Mouse (Mus musculus) lung, embryonic 14.5 days (tissue): ENCODE measurements around the gene Gpatch2. TPM values are rescaled to one million over a fixed set of nuclear protein-coding genes. Genes with fewer than 3 reads are reported as not detected.

ENCODE experiments used
- ATAC-seq: fragments of 200-750 bp; cut with Nextera tagmentation; 2 replicates; pipeline ENCODE4 v1.8.0; 2017; ENCODE audit warnings: mild to moderate bottlenecking, moderate TSS enrichment, moderate library complexity; ENCODE audit not compliant: insufficient read depth
- DNase-seq: peaks from one replicate; pipeline ENCODE4 v3.0.0-alpha.2; 2015
- H3K27ac ChIP-seq: fragments of 300-500 bp; sonication (generic); 2 replicates; pipeline ENCODE4 v1.5.1; 2014; ENCODE audit warnings: low read depth, mild to moderate bottlenecking, moderate library complexity
- H3K27me3 ChIP-seq: fragments of 300-500 bp; sonication (generic); 2 replicates; pipeline ENCODE4 v1.6.1; 2014; ENCODE audit warnings: low read length, control low read depth; ENCODE audit not compliant: insufficient read depth
- H3K36me3 ChIP-seq: fragments of 300-500 bp; sonication (generic); 2 replicates; pipeline ENCODE4 v1.6.1; 2014; ENCODE audit warnings: control low read depth; ENCODE audit not compliant: insufficient read depth
- H3K4me1 ChIP-seq: fragments of 300-500 bp; sonication (generic); 2 replicates; pipeline ENCODE4 v1.6.1; 2014; ENCODE audit warnings: antibody characterized with exemption, control low read depth; ENCODE audit not compliant: insufficient read depth
- H3K4me2 ChIP-seq: fragments of 300-500 bp; sonication (generic); 2 replicates; pipeline ENCODE4 v1.6.1; 2014; ENCODE audit warnings: mild to moderate bottlenecking
- H3K4me3 ChIP-seq: fragments of 300-500 bp; sonication (generic); 2 replicates; pipeline ENCODE4 v1.5.1; 2014; ENCODE audit warnings: low read depth, low read length
- H3K9ac ChIP-seq: fragments of 300-500 bp; sonication (generic); 2 replicates; pipeline ENCODE4 v1.6.1; 2014
- H3K9me3 ChIP-seq: fragments of 300-500 bp; sonication (generic); 2 replicates; pipeline ENCODE4 v1.6.1; 2016; ENCODE audit warnings: low read depth, low read length, control low read depth
- CTCF ChIP-seq: IDR thresholded peaks from 2 replicates; pipeline ENCODE4 v1.5.1; 2016; ENCODE audit warnings: antibody characterized with exemption, low read depth
- WGBS: fragments of 180-500 bp; shearing (Covaris S2); extraction: QIAGEN DNeasy Blood & Tissue Kit; methylation state at CpG from one replicate; pipeline ENCODE4 v1.1.7; 2014; 5-methylcytosine and 5-hydroxymethylcytosine counted together
- polyA plus RNA-seq: library from polyadenylated mRNA; unstranded; fragments of >200 nt; fragmentation: Nextera tagmentation; extraction: Ambion mirVana; gene quantifications from 2 replicates; pipeline ENCODE4 v1.2.1, GENCODE M21; 2014

The Gpatch2 gene
- polyA plus RNA-seq, 1 experiment from 2014 or later, result 20.2 TPM

DNA sequence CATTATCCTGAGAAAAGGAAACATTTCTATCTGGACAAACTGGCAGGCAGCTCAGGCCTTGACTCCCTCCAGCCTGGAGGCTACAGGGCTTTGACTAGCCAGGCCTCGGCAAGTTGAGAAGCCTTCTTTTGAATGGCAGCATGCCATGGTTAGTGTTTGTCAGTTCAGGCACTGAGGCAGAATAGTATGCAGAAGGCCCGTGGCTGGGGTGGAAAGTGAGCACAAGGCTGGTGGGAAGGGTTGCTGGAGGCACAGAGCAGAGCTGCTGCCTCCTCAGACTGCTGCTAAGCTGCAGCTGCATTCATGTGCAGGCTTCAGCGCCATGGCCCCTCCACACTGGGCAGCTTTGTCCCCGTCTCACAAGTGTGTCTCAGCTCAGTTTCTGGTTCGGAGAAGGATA lies 85.3 kb downstream of the Gpatch2 start:
- Histone ChIP-seq H3K27ac (no peak overlapping the region), H3K4me2 (no peak overlapping the region), H3K9ac (no peak overlapping the region), H3K4me1 (peaks cover 4% of the 10 kb centered on the region; the same call in 1 of the 2 replicates), H3K9me3 (no peaks in the 10 kb centered on the region), H3K36me3 (no peaks in the 10 kb centered on the region), H3K27me3 (no peaks in the 10 kb centered on the region), H3K4me3 (no peak overlapping the region)
- no peak for TF ChIP-seq CTCF
- peak; percentile 14 for DNase-seq
- WGBS, result 43% methylated on average over 5 of the region's 5 CpGs
- no peak for ATAC-seq

DNA sequence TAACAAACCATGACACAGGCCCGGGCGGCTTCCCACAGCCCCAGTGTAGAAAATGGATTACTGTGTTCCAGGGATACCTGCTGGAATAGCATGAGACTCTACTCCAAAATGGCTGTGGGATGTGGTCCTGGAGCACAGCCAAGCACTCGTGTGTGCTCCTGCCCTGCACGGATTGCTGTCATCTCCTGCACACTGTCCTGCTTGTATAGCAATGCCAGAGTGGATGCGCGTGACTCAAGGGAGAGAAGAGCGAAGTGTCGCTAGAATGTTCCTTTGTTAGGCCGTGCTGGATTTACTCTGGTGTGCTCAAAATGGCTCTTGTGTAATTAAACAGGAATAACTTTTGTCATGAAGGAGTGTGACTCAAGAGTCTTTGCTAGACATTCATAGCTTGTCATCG lies 87.9 kb downstream of the Gpatch2 start:
- Histone ChIP-seq H3K4me3 (no peak overlapping the region), H3K9me3 (no peaks in the 10 kb centered on the region), H3K9ac (no peak overlapping the region), H3K4me1 (peaks cover 4% of the 10 kb centered on the region; the same call in 1 of the 2 replicates), H3K27ac (no peak overlapping the region), H3K27me3 (no peaks in the 10 kb centered on the region), H3K36me3 (no peaks in the 10 kb centered on the region), H3K4me2 (no peak overlapping the region)
- 75% methylated on average over 10 of the region's 10 CpGs for WGBS
- DNase-seq (peak; percentile 23), ATAC-seq (no peak; the same call in 1 of the 2 replicates)
- TF ChIP-seq CTCF, result no peak

DNA sequence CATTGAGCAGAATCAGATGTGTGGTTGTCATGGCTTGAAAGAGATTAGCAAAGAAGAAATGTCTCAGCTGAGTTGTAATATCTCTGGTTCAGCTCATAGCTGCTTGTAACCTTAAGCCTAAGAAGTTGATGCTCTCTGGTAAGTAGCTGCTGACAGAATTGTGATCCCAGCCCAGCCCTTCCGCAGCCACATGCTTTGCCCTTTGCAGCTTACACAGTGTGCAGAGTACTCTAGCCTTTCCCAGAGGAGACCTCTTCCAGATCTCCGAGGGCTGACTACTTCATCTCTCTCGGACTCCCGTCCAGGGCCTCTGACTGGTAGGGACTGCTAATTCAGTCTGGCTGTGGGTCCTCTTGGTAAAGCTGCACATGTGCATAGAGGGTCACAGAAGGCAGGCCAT lies 92.0 kb downstream of the Gpatch2 start:
- WGBS, result 83% methylated on average over 4 of the region's 4 CpGs
- no peaks in the 10 kb centered on the region for H3K36me3 ChIP-seq
- H3K27me3 ChIP-seq, result no peaks in the 10 kb centered on the region
- no peaks in the 10 kb centered on the region for H3K4me1 ChIP-seq
- ATAC-seq (no peak), DNase-seq (no peak)
- no peak overlapping the region for H3K27ac ChIP-seq
- no peak for TF ChIP-seq CTCF
- no peak overlapping the region for H3K4me3 ChIP-seq
- H3K9me3 ChIP-seq, result no peaks in the 10 kb centered on the region
- no peak overlapping the region for H3K4me2 ChIP-seq
- H3K9ac ChIP-seq, result no peak overlapping the region

DNA sequence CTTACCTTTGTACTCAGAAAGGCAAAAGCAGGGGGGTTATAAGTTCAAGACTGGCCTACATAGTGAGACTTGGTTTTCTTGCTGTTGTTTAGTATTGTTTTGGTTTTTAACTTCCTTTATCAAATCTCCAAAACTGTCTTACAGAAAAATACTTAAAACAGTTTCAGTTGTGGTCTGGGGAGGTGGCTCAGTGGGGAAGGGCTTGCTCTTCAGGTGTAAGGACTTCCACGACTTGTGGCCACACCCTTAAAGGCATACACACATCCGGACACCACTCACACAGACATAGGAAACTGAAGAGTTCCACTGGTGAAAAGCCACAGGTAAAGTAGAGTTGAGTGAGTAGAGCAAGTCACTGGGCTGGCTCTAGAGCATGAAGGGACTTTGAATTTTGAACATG lies 93.2 kb downstream of the Gpatch2 start:
- no peak overlapping the region for H3K27ac ChIP-seq
- H3K9ac ChIP-seq, result no peak overlapping the region
- H3K27me3 ChIP-seq, result no peaks in the 10 kb centered on the region
- no peaks in the 10 kb centered on the region for H3K4me1 ChIP-seq
- ATAC-seq, result no peak
- no peak for TF ChIP-seq CTCF
- no peaks in the 10 kb centered on the region for H3K9me3 ChIP-seq
- H3K4me2 ChIP-seq, result no peak overlapping the region
- DNase-seq, result no peak
- H3K4me3 ChIP-seq, result no peak overlapping the region
- H3K36me3 ChIP-seq, result no peaks in the 10 kb centered on the region
- 70% methylated on average over 2 of the region's 2 CpGs for WGBS

DNA sequence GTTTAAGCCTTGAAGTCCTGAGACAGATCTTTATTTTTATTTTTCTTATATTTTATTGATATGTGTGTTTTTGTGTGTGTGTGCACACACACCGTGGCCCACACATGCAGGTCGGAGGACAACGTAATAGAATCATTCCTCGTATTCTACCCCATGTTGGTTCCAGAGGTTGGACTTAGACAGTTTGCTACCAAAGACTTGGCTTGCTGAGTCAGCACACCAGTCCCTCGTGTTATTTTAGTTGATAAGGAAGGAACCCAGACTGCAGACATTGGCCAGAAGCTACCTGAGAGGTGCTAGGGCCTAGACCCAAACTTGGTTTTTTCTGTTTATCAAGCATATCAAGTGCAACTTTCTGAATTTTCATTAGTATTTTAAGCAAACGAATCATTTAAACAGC lies 95.8 kb downstream of the Gpatch2 start:
- Histone ChIP-seq H3K4me1 (no peaks in the 10 kb centered on the region), H3K9ac (no peak overlapping the region), H3K36me3 (no peaks in the 10 kb centered on the region), H3K27ac (no peak overlapping the region), H3K4me2 (no peak overlapping the region), H3K9me3 (no peaks in the 10 kb centered on the region), H3K4me3 (no peak overlapping the region), H3K27me3 (no peaks in the 10 kb centered on the region)
- ATAC-seq (no peak), DNase-seq (no peak)
- TF ChIP-seq CTCF, result no peak
- 83% methylated on average over 6 of the region's 6 CpGs for WGBS

DNA sequence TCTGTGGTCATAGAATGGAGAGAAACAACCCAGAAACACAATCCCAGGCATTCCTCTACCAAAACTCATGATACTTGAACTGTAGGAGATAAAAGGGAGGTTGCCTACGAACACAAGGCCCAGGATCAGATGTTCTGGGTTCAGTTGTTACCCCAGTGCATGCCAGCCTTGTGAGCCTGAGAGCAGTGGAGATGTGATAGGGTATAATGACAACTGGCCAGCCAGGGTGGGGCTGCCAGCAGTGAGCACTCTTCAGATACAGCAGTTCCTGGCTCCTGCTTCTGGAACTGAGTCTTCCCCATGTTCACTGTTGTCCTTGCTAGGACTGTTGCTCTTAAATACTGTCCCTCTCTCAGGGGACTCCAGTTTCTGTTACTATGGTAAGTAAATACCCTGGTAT lies 98.0 kb downstream of the Gpatch2 start:
- no peak for TF ChIP-seq CTCF
- Histone ChIP-seq H3K9ac (no peak overlapping the region), H3K27me3 (no peaks in the 10 kb centered on the region), H3K4me2 (no peak overlapping the region), H3K36me3 (no peaks in the 10 kb centered on the region), H3K4me1 (no peaks in the 10 kb centered on the region), H3K27ac (no peak overlapping the region), H3K4me3 (no peak overlapping the region), H3K9me3 (no peaks in the 10 kb centered on the region)
- DNase-seq (no peak), ATAC-seq (no peak)
- WGBS, result 71% methylated on average over 1 of the region's 1 CpGs

DNA sequence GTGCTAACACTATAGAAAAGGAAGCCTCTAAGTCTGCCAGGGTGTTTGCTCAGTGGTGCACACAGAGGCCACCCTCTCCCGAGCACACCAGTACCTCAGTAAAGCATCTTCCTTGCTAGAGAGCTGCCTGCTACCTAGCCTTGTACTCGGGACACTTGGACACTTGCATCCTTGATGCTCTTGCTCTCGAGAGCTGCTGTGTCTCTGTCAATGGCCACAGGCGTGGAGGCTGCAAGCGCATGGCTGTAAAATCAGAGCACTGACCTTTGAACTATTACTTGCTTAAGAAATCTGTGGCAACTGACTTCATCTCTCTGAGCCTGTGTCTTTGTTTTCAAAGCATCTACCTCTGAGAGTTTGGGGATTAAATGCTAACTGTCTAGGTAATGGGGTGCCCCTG lies 98.5 kb downstream of the Gpatch2 start:
- Histone ChIP-seq H3K27me3 (no peaks in the 10 kb centered on the region), H3K27ac (no peak overlapping the region), H3K4me2 (no peak overlapping the region), H3K4me1 (no peaks in the 10 kb centered on the region), H3K9ac (no peak overlapping the region), H3K4me3 (no peak overlapping the region), H3K36me3 (no peaks in the 10 kb centered on the region), H3K9me3 (no peaks in the 10 kb centered on the region)
- no peak for DNase-seq
- TF ChIP-seq CTCF, result no peak
- ATAC-seq, result no peak
- whole genome bisulfite sequencing, result 64% methylated on average over 5 of the region's 5 CpGs

DNA sequence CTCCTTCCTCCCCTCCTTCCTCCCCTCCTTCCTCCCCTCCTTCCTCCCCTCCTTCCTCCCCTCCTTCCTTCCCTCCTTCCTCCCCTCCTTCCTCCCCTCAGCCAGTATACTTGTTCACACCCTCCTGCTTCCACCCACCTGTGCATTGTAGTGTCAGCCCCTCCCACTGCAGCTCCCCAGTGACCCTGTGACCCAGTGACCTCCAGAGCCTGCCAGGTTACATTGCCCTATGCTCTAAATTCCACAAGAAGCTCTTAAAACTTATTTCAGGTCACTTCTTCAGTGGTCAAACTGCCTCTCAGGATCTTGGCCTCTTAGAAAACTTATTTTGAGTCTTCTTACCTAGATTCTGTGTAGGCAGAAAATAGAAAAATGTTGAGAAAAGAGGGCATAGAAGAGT lies 99.2 kb downstream of the Gpatch2 start:
- H3K4me3 ChIP-seq, result no peak overlapping the region
- ATAC-seq (no peak), DNase-seq (no peak)
- H3K9me3 ChIP-seq, result no peaks in the 10 kb centered on the region
- no peaks in the 10 kb centered on the region for H3K4me1 ChIP-seq
- H3K27me3 ChIP-seq, result no peaks in the 10 kb centered on the region
- H3K9ac ChIP-seq, result no peak overlapping the region
- no peak overlapping the region for H3K4me2 ChIP-seq
- no peaks in the 10 kb centered on the region for H3K36me3 ChIP-seq
- H3K27ac ChIP-seq, result no peak overlapping the region
- TF ChIP-seq CTCF, result no peak
